Mouse (Mus musculus): ENCODE data around the gene Msrb3.

Msrb3 gene

DNA sequence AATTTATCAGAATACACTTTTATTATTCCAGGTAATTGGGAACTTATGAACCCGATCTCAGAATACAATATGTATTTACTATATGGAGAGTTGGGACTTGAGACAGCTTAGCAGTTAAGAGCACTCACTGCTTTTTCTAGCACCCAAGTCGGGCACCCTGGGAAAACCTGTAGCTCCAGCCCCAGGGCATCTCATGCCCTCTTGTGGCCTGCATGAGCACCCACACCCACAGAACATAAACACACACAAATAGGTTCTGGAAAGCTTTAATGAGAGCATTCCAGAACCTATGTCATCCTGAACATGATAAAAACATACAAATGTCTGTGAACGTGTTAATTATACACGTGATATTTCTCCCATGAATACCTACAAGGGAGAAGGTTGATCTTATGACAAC, 13.1 kb upstream of the Msrb3 start:
- TF ChIP-seq GATA4 (IDR thresholded peaks at IDR 0.05; ENCODE audit: insufficient replicate concordance, low read length) = no peak

DNA sequence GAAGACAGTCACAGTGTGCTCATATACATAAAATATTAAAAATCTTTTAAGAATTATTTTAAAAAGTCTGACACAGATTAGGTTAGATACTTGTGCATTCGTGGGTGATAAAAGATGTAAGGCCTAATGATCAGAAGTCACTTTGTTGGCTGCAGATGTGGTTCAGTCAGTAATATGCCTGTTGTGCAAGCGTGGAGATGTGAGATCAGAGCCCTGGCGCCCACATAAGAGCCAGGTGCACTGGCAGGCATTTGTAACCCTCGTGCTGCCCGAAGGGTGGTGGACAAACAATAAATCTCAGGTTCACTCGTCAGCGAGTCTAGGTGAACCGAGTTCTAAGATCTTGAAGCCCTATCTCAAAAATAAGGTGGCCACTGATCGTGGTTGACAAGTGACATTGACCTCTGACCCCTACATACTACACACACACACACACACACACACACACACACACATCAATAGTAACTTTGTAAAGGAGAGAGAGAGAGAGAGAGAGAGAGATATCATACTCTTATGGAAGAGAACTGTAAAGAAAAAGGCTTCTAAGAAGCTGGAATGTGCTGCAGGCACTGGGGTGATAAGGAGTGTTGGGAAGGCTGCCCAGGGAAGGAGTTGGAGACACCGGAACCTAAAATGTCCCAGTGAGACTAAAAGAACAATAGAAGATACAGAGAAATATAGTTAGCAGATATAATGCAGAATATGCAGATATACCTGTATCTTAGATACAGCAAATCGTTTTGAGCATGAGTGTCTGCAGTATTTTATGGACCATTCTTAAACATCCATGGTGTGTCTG, 10.1 kb upstream of the Msrb3 start:
- no peak for TF ChIP-seq GATA4 (IDR thresholded peaks at IDR 0.05; ENCODE audit: insufficient replicate concordance, low read length)

DNA sequence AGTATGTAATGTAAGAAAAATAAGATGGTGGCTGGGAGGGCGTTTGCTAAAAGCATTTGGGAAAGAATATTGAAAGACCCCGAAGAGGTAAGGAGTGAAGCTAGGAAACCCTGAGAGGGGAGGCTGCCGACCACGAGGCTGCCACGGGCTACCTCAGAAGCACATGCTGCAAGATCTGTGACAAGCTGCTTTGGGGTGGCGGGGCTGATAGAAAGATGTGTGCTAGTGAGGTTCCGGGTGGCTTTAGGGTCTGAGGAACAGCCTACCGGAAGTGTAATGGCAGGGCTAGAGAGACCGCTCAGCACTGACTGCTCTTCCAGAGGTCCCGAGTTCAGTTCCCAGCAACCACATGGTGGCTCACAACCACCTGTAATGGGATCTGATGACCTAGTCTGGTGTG, 5.8 kb upstream of the Msrb3 start:
- no peak for TF ChIP-seq GATA4 (IDR thresholded peaks at IDR 0.05; ENCODE audit: insufficient replicate concordance, low read length)

DNA sequence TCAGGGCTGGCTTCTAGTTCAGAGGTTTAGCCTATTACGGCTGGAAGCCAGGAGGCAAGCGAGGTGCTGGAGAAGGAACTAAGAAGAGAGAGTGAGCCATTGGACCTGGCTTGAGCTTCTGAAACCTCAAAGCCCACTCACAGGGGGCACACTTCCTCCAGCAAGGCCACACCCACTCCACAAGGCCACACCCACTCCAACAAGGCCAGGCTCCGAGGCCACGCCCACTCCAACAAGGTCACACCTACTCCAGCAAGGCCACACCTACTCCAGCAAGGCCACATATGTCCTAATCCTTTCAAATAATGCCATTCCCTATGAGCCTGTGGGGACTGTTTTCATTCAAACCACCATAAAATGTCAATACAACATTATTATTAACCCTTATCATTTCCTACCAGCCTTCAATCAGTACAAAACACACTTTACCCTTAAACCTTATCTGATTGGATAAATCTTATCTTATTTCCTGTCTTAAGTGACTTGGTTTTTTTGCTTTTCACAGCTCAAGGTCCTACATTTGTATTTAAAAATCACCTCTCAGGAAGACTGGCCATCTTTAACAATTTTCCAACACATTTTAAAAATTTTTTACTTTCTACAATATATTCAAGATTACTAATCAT, 5.1 kb upstream of the Msrb3 start:
- TF ChIP-seq GATA4 (IDR thresholded peaks at IDR 0.05; ENCODE audit: insufficient replicate concordance, low read length) = no peak

DNA sequence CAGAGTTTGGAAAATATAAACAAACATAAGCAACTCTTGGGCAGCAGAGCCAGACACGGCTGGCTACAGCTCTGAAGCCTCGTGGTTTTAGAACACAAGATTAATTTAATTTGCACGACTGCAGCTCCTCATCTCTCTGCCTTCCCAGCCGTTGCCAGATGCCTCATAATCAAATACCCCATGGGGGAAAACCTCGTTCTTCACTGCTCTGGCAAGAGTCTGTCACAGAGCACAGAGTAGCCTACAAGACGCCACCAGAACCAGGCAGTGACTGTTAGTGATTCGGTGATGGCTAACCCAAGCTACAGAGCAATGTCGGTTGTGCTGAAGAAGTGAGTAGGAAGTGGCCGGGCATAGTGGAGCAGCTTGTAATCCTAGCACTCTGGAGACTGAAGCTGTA, 2.8 kb upstream of the Msrb3 start:
- TF ChIP-seq GATA4 (IDR thresholded peaks at IDR 0.05; ENCODE audit: insufficient replicate concordance, low read length) = no peak

DNA sequence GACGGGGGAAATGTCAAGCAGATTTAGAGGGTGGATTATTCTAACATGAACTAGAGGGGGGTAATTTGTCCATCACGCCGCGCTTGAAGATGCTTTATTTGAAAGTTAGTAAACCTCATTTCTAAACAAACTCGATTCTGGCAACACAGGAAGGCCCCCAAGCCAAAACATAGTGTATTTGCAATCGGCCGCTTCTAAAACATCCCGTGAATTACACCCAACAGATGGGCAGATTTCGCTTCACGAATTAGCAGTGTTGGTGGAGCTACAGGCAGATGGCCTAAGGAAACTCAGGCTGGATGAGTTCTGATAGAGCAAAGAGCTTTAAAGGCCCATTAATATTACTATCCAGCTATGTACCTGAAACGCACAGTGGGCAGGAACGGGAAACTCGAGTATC, 1.2 kb upstream of the Msrb3 start:
- no peak for TF ChIP-seq GATA4 (IDR thresholded peaks at IDR 0.05; ENCODE audit: insufficient replicate concordance, low read length)

DNA sequence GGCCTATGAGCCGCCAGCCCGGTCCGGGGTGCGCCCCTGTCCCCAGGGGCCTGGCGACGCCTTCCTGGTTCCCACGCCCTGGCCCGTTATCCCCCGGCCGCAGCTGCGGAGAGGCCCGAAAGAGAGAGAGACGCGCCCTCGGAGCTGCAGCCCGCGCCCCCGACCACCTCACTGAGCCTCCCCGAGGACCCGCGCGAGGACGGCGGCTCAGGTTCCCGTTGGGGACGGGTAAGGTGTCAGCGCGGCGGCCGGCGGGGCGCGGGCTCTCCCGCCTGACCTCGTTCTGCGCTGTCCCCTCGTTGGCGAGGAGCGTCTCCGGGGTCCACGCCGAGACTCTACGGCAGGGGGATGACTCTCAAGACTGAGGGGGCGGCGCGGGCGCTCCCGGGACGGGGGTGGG, 544 bp downstream of the Msrb3 start:
- no peak for TF ChIP-seq GATA4 (IDR thresholded peaks at IDR 0.05; ENCODE audit: insufficient replicate concordance, low read length)

DNA sequence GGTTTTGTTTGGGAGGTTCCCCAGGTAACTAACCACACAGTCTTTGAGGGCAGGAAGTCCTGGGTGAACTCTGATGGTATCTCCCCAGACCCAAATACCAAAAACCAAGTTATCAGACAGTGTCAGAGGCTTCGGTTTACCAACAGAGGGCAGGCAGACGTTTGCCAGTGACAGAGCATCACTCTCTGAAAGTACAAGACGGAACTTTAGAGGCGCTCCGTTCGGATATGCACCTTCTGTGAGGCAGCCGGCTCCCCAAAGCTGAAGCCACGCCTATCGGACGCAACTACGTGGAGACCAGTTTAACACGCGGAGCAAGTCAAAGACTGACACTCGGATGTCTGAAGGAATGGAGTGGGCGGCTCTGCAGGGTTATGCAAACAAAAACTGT, 3.0 kb downstream of the Msrb3 start:
- no peak for TF ChIP-seq GATA4 (IDR thresholded peaks at IDR 0.05; ENCODE audit: insufficient replicate concordance, low read length)

DNA sequence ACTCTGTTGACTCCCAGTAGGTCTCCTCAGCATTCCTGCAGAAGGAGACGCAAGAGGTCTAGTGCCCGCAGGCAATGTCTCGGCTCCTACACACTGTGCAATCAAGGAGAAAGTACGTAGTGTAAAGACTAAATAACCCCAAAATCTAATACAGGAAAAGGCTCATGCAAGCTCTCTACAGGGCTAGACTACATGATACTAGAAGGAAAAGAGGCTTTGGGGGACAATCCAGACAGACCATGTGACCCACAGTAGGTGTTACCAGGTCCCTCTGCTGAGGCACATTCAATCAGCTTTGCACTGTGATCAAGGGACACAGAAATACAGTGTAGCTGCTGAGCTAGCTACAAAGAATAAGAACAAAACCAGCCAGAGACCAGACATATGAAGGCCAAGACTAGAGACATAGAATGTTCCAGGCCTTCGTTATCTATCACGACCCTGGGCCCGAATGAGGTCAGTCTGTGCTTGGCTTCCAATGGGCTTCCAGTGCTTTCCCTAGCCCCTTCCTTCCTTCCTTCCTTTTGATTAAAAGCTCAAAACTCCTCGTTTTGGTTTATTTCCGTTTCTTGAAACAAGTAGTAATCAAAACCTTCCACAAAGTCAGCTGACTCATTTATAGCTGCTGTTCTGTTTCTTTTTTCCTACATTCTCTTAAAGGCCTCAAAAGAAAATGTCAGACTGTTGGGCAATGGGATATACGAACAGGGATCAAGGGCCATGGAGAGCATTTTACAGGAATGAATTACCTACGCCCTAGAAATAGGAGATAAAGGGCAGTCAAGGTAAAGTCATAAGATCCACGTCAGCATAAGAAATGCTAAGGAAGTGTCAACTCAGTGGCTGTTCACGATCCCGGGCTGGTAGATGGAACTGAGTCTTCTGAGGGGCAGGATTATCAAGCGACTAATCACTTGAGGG, 3.7 kb downstream of the Msrb3 start:
- TF ChIP-seq GATA4 (IDR thresholded peaks at IDR 0.05; ENCODE audit: insufficient replicate concordance, low read length) = peak; percentile 95; the same call in 1 of the 2 replicates

DNA sequence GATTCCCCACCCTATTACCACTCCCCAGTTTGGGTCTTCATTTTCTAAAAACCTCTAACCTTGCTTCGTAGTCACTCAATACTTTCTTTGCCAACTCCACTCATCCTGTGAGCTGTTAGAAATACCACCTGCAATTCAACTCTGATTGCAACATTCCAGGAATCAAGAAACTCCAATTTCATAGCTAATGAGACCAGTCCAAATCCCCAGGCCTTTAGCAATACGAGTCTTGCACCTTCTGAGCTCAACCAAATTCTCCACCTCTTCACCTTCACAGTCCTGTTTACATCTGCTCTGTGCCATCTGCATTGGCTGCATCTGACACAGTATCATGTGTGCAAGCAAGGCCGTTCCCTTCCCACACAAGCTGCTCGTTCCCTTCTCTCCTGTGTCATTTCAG, 5.0 kb downstream of the Msrb3 start:
- TF ChIP-seq GATA4 (IDR thresholded peaks at IDR 0.05; ENCODE audit: insufficient replicate concordance, low read length) = no peak

DNA sequence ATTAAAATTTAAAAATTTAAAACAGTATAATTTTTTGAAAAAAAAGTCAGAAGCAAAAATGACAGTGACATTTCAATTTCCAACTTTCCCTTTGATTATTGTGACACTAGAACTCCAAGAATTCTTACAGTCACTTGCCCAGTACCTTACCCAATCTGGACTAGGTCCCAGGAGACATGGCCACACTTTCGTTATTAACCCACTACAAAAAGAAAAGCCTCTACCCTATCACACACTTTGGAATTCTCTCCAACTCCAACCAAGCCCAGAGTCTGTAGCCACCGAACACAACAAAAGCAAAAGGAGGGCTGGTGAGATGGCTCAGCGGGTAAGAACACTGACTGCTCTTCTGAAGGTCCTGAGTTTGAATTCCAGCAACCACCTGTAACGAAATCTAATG, 7.8 kb downstream of the Msrb3 start:
- TF ChIP-seq GATA4 (IDR thresholded peaks at IDR 0.05; ENCODE audit: insufficient replicate concordance, low read length) = no peak

DNA sequence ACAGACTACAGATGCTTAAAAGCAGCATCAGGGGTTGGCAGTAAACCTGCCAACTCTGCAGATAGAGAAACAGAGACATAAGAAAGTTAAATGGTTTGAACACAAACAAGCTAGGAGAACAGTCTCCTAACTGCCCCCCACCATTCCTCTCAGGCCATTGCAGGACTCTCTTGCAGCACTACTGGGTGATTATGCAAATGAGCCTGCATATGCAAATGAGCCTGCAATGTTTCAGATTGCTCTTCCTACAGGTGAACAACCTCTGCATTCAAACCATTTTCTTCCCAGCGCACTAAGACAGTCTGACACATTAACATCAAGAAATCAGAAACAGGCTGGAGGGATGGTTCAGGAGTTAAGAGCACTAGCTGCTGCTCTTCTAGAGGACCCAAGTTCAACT, 8.3 kb downstream of the Msrb3 start:
- no peak for TF ChIP-seq GATA4 (IDR thresholded peaks at IDR 0.05; ENCODE audit: insufficient replicate concordance, low read length)

DNA sequence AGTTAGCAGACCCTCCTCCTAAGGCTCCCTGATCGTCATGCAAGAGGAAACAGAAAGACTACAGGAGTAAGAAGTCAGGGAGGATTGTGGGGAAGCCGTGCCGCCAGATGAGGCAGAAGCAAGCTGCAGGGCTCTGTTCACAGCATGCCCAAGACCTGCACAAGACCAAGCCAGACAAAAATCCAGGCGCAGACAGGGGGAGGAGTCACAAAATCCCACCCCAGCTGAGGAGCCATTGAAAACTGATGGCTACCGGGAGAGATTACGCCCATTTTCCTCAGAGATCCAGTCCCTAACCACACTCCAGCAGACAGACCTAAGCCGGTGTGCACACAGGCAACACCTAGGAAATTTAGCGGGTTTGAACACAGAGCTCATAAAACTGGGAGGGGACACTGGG, 10.4 kb downstream of the Msrb3 start:
- no peak for TF ChIP-seq GATA4 (IDR thresholded peaks at IDR 0.05; ENCODE audit: insufficient replicate concordance, low read length)

DNA sequence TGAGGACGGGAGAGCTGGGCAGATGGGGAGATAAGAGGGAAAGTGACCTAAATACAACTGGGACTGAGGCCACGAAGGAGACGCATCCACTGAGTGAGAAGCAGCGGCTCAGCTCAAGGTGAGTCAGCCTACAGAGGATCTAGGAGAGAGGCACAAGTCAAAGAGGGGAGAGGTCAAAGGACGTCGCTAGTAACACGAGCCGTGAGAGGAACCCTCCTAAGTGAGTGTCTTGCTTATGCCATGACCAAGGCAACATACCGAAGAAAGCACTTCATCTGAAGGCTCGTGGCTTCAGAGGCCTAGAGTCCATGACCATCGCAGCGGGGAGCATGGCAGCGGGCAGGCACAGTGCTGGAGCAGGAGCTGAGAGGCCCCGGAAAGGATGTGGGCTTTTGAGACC, 14.7 kb downstream of the Msrb3 start:
- TF ChIP-seq GATA4 (IDR thresholded peaks at IDR 0.05; ENCODE audit: insufficient replicate concordance, low read length) = no peak

DNA sequence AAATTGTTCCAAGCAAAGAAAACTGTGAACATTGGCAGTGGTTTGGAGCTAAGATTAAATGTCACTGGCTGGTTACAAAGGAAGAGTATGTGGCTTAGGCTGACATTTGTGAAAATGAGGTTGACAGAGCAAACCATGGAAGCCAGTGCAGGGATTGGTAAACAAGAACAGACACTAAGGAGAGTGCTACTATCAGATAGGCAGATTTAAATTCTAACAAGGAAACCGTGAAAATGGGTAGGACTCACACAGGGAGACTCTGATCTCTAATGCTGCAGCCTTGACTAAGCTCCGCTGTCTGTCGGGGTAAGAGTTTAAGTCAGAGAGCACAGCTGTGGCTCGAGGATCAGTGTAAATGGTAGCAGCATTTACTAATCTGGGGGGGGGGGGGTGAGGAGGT, 15.2 kb downstream of the Msrb3 start:
- TF ChIP-seq GATA4 (IDR thresholded peaks at IDR 0.05; ENCODE audit: insufficient replicate concordance, low read length) = no peak

DNA sequence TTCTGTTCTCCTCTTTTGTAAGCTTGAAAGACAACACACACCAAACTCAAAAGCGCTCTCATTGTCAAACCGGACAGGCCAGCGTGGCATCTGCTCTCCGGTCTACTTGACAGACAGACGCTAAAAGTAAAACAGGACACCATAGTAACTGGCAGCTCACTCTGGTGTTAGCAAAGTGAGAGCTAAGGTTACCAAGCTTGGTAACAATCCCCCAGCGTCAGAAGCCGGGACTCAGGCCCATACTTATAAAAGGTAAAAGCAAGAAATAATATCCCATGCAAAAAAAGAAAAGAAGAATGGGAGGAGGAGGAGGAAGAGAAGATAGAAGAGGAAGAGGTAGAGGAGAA, 15.9 kb downstream of the Msrb3 start:
- TF ChIP-seq GATA4 (IDR thresholded peaks at IDR 0.05; ENCODE audit: insufficient replicate concordance, low read length) = no peak
